Mouse (Mus musculus): Measurements from ENCODE around the gene Sept5.

Gene Sept5

DNA sequence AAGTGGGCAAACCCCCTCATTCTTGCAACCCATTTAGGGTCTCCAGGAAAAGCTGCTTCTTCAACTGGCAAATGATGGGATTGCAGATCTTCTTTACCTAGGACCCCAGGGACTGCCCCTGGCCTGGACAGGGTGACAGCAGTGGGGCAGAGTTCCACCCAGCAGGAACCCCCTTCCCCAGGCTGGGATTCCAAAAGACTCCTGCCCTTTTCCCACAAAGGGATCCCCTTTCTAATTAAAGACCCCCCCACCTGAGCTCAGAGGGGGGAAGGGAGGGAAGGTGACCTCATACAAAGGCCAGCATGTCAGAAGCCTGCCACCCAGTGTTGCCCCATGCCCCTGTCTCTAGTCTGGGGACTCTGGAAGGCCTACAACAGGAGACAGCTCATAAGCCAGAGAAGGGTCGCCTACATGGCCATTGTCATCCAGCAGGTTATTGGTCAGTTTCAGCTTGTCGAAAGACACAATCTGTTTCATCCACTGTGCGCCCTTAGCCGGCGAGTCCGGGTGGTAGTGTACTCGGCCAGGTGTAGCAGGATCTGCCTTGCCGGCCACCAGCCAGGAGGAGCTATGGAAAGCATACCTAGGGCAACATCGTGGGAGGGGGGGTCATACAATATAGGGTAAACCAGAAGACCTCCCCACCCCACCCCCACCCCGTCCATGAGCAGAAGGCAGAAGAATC, 45.9 kb downstream of the Sept5 start:
- no peak for DNase-seq (ENCODE audit: low read depth)

DNA sequence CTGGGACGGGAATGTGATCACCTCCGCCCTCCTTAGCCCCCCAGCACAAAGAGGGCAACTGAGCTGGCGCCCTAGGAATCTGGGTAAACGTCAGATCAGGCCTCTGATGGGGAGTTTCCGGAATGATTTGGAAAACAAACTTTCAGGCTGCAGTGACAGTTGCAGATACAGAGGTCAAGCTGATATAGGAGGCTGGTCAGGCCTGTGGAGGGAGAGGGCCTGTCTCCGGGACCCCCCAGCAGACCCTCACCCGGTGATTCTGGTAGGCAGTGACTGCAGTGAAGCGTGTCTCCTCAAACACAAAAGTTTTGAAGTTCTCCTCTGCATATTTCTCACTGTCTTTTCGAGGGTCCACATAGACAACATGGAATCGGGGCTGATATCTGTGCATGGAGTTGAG, 46.6 kb downstream of the Sept5 start:
- DNase-seq (ENCODE audit: low read depth) = no peak

DNA sequence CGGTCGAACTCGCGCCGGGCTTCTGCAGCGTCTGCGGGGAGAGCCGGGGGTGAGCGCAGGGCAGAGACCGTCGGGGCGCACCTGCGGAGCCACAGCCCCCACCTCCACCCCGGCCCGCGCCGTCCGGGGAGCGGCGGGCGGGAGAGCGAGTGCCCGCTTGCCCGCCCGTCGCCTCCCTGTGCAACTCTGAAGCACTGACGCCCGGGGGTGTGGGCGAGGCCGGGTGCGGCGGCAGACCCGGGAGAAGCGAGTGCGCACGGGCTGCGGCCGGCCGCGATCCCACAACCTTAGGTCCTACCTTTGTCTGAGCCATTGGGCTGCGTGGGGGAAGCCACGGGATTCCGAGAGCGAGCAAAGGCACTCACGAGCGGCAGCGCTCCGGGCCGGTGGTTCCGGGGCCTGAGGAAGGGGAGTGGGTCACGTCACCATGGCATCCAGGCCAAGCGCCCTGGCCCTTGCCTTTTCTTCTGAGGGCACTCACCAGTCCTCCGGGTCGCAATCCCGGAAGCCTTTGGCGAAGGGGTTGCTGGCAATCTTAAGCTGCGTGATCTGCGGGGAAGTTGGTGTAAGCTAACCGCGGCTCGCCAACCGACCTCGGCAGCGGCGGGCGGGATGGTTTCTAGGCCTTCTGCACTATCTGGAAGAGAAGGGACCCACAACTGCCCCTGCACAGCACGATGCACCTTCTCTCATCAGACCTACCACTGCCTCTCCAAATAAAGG, 47.2 kb downstream of the Sept5 start:
- no peak for DNase-seq (ENCODE audit: low read depth)

DNA sequence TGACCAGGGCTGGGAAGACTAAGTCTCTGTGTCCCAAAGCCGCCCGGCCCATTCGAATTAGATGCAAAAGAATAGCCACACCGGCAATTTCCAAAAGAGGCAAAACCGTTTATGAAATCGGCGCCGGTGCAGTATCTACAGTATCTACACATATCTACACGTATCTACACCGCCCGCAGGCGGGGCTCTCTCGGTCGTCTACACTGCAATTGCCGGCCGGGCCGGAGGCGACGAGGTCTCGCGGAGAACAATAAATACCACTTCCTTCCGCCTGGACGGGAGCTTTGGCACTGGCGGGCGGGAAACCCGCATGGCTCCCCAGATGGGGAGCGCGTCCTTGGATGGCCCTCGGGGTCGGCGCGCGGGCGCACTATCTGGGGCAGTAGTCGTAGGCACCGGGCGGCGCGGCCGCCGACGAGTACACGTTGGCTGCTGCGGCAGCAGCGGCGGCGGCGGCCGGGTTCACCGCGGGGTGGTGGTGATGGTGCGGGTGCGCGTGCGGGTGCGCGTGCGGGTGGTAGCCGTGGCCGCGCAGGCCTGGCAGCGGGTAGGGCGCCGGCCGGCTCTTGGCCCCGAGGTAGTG, 48.0 kb downstream of the Sept5 start:
- no peak for DNase-seq (ENCODE audit: low read depth)

DNA sequence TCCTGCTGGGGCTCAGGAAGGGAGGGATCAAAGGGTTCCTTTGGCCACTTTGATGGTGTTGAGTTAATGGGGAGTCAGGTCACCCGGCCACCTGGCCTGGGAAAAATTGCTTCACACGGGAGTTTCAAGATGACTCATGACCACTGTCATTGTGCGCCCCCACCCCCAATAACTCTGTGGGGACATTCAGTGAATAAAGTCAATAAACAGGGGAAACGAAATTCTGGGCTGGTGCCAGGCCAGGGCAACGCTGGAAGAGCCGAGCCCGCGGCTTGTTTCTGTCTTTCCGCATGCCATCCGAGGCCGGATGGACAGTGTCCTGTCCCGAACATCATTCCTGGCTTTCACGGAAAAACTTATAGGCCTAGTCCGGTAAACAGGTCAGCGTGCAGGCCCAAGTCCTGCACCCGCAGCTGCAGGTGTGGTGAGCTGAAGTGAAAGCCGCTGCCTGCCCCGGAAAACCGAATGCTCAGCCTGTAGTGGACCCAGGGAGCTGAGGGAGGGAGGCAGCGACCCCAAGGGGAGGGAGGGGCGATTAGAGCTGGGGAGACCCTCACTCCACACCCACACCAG, 48.6 kb downstream of the Sept5 start:
- DNase-seq (ENCODE audit: low read depth) = no peak

DNA sequence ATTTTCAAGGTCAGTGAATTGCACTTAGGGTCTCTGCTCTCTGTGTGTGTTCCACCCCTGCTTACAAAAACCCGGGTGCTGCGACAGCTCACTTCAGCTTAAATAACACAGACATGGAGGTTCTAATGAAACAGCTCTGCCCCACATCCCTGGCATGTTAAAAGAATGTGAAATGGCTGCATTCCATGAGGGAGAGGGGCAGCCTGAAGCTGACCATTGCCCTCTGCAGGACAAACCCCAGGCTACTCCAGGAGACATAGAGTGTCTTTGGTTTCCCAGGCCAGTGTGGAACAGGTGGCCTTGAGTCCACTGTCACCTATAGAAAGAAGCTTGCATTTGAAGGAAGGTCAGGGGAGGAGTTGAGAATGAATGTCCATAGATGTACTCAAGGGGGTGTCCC, 49.4 kb downstream of the Sept5 start:
- DNase-seq (ENCODE audit: low read depth) = no peak

DNA sequence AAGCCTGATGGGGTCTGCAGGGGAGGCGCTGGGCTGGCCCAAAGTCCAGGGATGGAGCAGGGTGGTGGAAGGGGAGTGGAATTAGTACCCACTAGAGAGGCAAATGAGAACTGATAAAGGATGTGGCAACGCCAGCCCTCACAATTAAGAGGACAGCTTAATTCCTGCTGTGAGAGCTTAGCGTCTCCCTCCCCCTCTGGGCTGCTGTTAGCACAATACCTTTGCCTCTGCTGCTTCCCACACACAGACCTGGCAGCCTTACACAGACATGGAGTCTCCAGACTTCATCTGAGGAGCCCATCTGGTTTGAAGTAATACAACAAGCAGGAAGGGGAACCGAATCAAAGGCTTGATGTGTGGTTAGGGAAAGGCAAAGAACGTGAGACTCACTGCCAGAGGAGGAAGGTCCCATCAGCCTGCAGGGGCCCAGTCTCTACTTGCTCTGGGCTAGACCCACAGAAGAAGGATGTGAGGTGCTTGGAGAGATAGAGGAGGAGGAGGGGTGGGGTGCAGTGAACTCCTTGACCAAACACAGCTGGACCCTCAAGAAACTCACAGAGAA, 52.1 kb downstream of the Sept5 start:
- DNase-seq (ENCODE audit: low read depth) = peak; percentile 6

DNA sequence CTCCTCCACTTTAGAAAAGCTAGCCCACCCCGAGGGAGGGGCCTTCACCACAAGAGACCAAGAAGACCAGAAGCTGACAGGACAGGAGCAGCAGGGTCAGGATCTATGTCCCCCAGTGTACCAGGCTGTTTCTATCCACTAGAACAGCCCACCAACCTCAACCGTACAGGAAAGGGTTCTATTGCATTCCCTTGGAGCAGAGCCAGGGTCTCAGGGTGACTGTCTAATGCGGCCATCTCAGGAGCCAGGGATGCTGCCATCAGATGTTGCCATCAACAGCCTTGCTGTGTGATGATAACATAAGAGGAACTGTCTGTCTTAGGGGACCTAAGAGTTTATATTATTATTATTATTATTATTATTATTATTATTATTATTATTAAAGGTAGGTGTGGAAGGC, 52.7 kb downstream of the Sept5 start:
- no peak for DNase-seq (ENCODE audit: low read depth)

DNA sequence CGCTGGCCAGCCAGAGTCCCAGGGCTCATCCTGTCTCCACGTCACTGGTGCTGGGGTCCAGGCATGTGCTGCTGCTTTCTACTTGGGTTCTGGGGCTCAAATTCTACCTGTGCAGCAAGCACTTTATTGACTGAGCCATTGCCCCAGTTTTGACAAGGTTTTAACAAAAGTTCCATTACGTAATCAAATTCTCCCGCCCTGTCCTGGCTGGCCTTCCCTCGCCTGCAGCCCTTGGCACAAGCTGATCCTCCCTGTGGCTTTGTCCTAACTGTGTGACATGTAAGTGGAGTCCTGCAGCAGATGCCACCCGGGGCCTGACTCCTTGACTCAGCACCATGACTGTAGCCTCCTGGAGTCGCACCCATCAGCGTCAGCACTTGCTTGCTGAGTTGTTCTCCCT, 55.6 kb downstream of the Sept5 start:
- no peak for DNase-seq (ENCODE audit: low read depth)

Data from 416B (cell line).